Mouse (Mus musculus) retina, postnatal 1 day (tissue): ENCODE measurements around the gene Olfr57.
"Not testable (repeated sequence)": the region's sequence is repeated elsewhere in the genome, so short reads cannot be mapped to it uniquely, and the experiment has no call there.

Experiments
- DNase-seq: peaks from one replicate; pipeline ENCODE4 v3.0.0-alpha.2; 2012

Gene Olfr57

GRCm38 (mm10) chr10:79028441-79028840 is at the start of gene Olfr57:
Gene Olfr57, plus strand, starts transcription at chr10:79028741.
- DNase-seq, result no peak

DNA sequence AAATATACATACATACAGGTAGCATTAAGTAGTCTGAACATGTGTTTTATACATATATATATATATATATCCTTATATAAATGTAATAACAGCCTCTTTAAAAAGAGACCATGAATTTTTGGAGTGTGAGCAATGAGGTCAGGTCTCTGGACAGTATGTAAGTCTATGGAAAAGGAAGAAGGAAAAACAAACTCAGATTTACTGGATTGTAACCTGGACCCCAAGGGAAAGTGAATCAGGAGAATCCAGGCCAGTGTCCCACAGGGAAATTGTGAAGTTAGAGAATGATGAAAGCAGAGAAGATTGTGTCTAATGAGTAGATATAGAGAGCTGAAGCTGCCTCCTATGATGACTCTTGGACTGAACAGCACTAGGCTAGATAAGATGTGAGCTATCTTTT is 47.8 kb upstream of the Olfr57 start, which contains the start of gene Olfr1352:
Olfr1352 (plus strand) TSS at position 301 of the 400 bp plus-strand sequence.
- no peak for DNase-seq

GRCm38 (mm10) chr10:79012172-79012571 is 16.4 kb upstream of the Olfr57 start, which contains the start of gene Olfr1351:
Gene Olfr1351, plus strand, starts transcription at chr10:79012472.
- no peak for DNase-seq

GRCm38 (mm10) chr10:79042457-79042856 is 13.9 kb downstream of the Olfr57 start:
- DNase-seq, result not testable (repeated sequence)

DNA sequence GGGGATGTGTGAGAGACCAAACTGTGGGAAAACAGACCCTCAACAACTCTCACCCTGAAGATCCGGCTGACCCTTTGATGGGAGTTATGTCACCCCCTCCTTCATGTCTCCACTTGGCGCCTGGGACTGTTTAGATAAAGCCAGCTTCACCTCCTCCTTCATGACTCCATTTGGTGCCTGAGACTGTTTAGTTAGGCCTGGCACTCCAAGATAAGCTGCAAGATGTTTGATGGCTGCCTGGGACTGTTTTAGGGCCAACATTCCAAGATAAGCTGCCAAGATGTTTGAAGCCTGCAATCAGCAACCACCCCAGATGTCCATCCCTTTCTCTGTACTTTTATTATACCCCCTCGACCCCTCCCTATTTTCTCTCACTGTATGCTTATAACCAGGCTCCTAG is 28.8 kb downstream of the Olfr57 start:
- DNase-seq, result not testable (repeated sequence)
